Mouse (Mus musculus) neural tube, embryonic 15.5 days (tissue): ENCODE measurements at regions not wholly inside any gene's neighbourhood (a gene's known extent, or its start where the extent isn't known, plus 50 kb on each side); places are given as distances from the start of the nearest gene placed in this dataset.

ENCODE experiments used
- ATAC-seq: fragments of 200-750 bp; cut with Nextera tagmentation; 2 replicates; pipeline ENCODE4 v1.8.0; 2017; ENCODE audit warnings: mild to moderate bottlenecking, moderate TSS enrichment, moderate library complexity; ENCODE audit not compliant: low FRiP score
- H3K27ac ChIP-seq: fragments of 300-500 bp; sonication (generic); replicated peaks from 2 replicates; pipeline ENCODE4 v1.5.1; 2015; ENCODE audit warnings: mild to moderate bottlenecking, inconsistent platforms
- H3K27me3 ChIP-seq: fragments of 300-500 bp; sonication (generic); replicated peaks from 2 replicates; pipeline ENCODE4 v1.6.1; 2015; ENCODE audit warnings: inconsistent platforms
- H3K36me3 ChIP-seq: fragments of 300-500 bp; sonication (generic); 2 replicates; pipeline ENCODE4 v1.6.1; 2015; ENCODE audit warnings: inconsistent platforms
- H3K4me1 ChIP-seq: fragments of 300-500 bp; sonication (generic); 2 replicates; pipeline ENCODE4 v1.6.1; 2015; ENCODE audit warnings: inconsistent platforms
- H3K4me2 ChIP-seq: fragments of 300-500 bp; sonication (generic); 2 replicates; pipeline ENCODE4 v1.6.1; 2015; ENCODE audit warnings: inconsistent platforms, mild to moderate bottlenecking, moderate library complexity
- H3K4me3 ChIP-seq: fragments of 300-500 bp; sonication (generic); replicated peaks from 2 replicates; pipeline ENCODE4 v1.5.1; 2015; ENCODE audit warnings: mild to moderate bottlenecking, inconsistent platforms
- H3K9ac ChIP-seq: fragments of 300-500 bp; sonication (generic); replicated peaks from 2 replicates; pipeline ENCODE4 v1.6.1; 2015; ENCODE audit warnings: mild to moderate bottlenecking, inconsistent platforms
- H3K9me3 ChIP-seq: fragments of 300-500 bp; sonication (generic); replicated peaks from 2 replicates; pipeline ENCODE4 v1.6.1; 2016; ENCODE audit warnings: inconsistent platforms
- WGBS: fragments of 180-500 bp; shearing (Covaris S2); methylation state at CpG from one replicate; pipeline ENCODE4 v1.1.7; 2015; ENCODE audit warnings: mixed read lengths; 5-methylcytosine and 5-hydroxymethylcytosine counted together

- H3K9ac ChIP-seq: no peak overlapping the region
- H3K4me3 ChIP-seq: no peak overlapping the region
- ATAC-seq: no peak
- H3K9me3 ChIP-seq: no peaks in the 10 kb centered on the region
- no peaks in the 10 kb centered on the region for H3K36me3 ChIP-seq
- no peak overlapping the region for H3K4me2 ChIP-seq
- 49% methylated on average over 1 of the region's 1 CpGs for WGBS
- H3K27me3 ChIP-seq: no peaks in the 10 kb centered on the region
- H3K4me1 ChIP-seq: no peaks in the 10 kb centered on the region
- H3K27ac ChIP-seq: no peak overlapping the region
Measured at GRCm38 (mm10) chr1:22222836-22223235, 261.1 kb upstream of the Kcnq5 start.

GRCm38 (mm10) chr1:22211795-22212194 lies 250.1 kb upstream of the Kcnq5 start:
- Histone ChIP-seq H3K9ac (no peak overlapping the region), H3K27ac (no peak overlapping the region), H3K9me3 (no peaks in the 10 kb centered on the region), H3K27me3 (no peaks in the 10 kb centered on the region), H3K36me3 (no peaks in the 10 kb centered on the region), H3K4me2 (no peak overlapping the region), H3K4me1 (no peaks in the 10 kb centered on the region), H3K4me3 (no peak overlapping the region)
- ATAC-seq: no peak
- 94% methylated on average over 5 of the region's 5 CpGs for WGBS

GRCm38 (mm10) chr1:22211232-22211631 lies 249.5 kb upstream of the Kcnq5 start:
- whole genome bisulfite sequencing: 88% methylated on average over 4 of the region's 4 CpGs
- Histone ChIP-seq H3K9me3 (no peaks in the 10 kb centered on the region), H3K4me3 (no peak overlapping the region), H3K36me3 (no peaks in the 10 kb centered on the region), H3K27ac (no peak overlapping the region), H3K27me3 (no peaks in the 10 kb centered on the region), H3K4me1 (no peaks in the 10 kb centered on the region), H3K9ac (no peak overlapping the region), H3K4me2 (no peak overlapping the region)
- ATAC-seq: no peak

- no peak overlapping the region for H3K27ac ChIP-seq
- H3K4me1 ChIP-seq: no peaks in the 10 kb centered on the region
- no peaks in the 10 kb centered on the region for H3K27me3 ChIP-seq
- no peak overlapping the region for H3K4me3 ChIP-seq
- no peak overlapping the region for H3K9ac ChIP-seq
- H3K4me2 ChIP-seq: no peak overlapping the region
- no peaks in the 10 kb centered on the region for H3K36me3 ChIP-seq
- no peak for ATAC-seq
- no peaks in the 10 kb centered on the region for H3K9me3 ChIP-seq
- WGBS: 86% methylated on average over 6 of the region's 6 CpGs
Measured at GRCm38 (mm10) chr1:22210621-22211020, 248.9 kb upstream of the Kcnq5 start.

- no peak for ATAC-seq
- H3K9me3 ChIP-seq: no peaks in the 10 kb centered on the region
- H3K4me2 ChIP-seq: no peak overlapping the region
- 95% methylated on average over 2 of the region's 2 CpGs for WGBS
- H3K36me3 ChIP-seq: no peaks in the 10 kb centered on the region
- H3K27ac ChIP-seq: no peak overlapping the region
- H3K4me3 ChIP-seq: no peak overlapping the region
- no peaks in the 10 kb centered on the region for H3K27me3 ChIP-seq
- H3K4me1 ChIP-seq: no peaks in the 10 kb centered on the region
- no peak overlapping the region for H3K9ac ChIP-seq
Measured at GRCm38 (mm10) chr1:22208287-22208686, 246.5 kb upstream of the Kcnq5 start.

GRCm38 (mm10) chr1:22206935-22207334 lies 245.2 kb upstream of the Kcnq5 start:
- Histone ChIP-seq H3K4me1 (no peaks in the 10 kb centered on the region), H3K4me2 (no peak overlapping the region), H3K9me3 (no peaks in the 10 kb centered on the region), H3K27ac (no peak overlapping the region), H3K4me3 (no peak overlapping the region), H3K36me3 (no peaks in the 10 kb centered on the region), H3K27me3 (no peaks in the 10 kb centered on the region), H3K9ac (no peak overlapping the region)
- WGBS: 78% methylated on average over 5 of the region's 5 CpGs
- no peak for ATAC-seq

GRCm38 (mm10) chr1:22167621-22168181 lies 206.0 kb upstream of the Kcnq5 start:
- Histone ChIP-seq H3K36me3 (no peaks in the 10 kb centered on the region), H3K27me3 (no peaks in the 10 kb centered on the region), H3K4me3 (no peak overlapping the region), H3K9me3 (no peaks in the 10 kb centered on the region), H3K9ac (no peak overlapping the region), H3K4me2 (no peak overlapping the region), H3K4me1 (no peaks in the 10 kb centered on the region), H3K27ac (no peak overlapping the region)
- 87% methylated on average over 4 of the region's 4 CpGs for WGBS
- ATAC-seq: no peak

- WGBS: 72% methylated on average over 4 of the region's 4 CpGs
- ATAC-seq: no peak
- no peak overlapping the region for H3K27ac ChIP-seq
Measured at GRCm38 (mm10) chr1:22136571-22137122, 174.9 kb upstream of the Kcnq5 start.

GRCm38 (mm10) chr1:22118266-22118772 lies 156.6 kb upstream of the Kcnq5 start:
- H3K9me3 ChIP-seq: no peaks in the 10 kb centered on the region
- no peak for ATAC-seq
- no peak overlapping the region for H3K4me3 ChIP-seq
- 84% methylated on average over 4 of the region's 4 CpGs for WGBS
- no peak overlapping the region for H3K27ac ChIP-seq
- no peak overlapping the region for H3K4me2 ChIP-seq
- no peaks in the 10 kb centered on the region for H3K4me1 ChIP-seq
- H3K36me3 ChIP-seq: no peaks in the 10 kb centered on the region
- H3K27me3 ChIP-seq: no peaks in the 10 kb centered on the region
- H3K9ac ChIP-seq: no peak overlapping the region

More at GRCm38 (mm10) chr1:22136571-22137122, 174.9 kb upstream of the Kcnq5 start:
- H3K4me1 ChIP-seq: no peaks in the 10 kb centered on the region
- no peak overlapping the region for H3K9ac ChIP-seq
- no peaks in the 10 kb centered on the region for H3K9me3 ChIP-seq
- no peaks in the 10 kb centered on the region for H3K27me3 ChIP-seq
- no peak overlapping the region for H3K4me3 ChIP-seq
- no peak overlapping the region for H3K4me2 ChIP-seq
- no peaks in the 10 kb centered on the region for H3K36me3 ChIP-seq

- Histone ChIP-seq H3K27me3 (no peaks in the 10 kb centered on the region), H3K4me1 (no peaks in the 10 kb centered on the region), H3K4me2 (no peak overlapping the region), H3K36me3 (no peaks in the 10 kb centered on the region), H3K9ac (no peak overlapping the region), H3K27ac (no peak overlapping the region), H3K4me3 (no peak overlapping the region), H3K9me3 (no peaks in the 10 kb centered on the region)
- ATAC-seq: no peak
- WGBS: 63% methylated on average over 1 of the region's 1 CpGs
Measured at GRCm38 (mm10) chr1:22116466-22116865, 154.7 kb upstream of the Kcnq5 start.

- H3K9ac ChIP-seq: no peak overlapping the region
- ATAC-seq: no peak
- H3K36me3 ChIP-seq: no peaks in the 10 kb centered on the region
- H3K4me1 ChIP-seq: no peaks in the 10 kb centered on the region
- H3K4me2 ChIP-seq: no peak overlapping the region
- 47% methylated on average over 3 of the region's 3 CpGs for WGBS
- no peaks in the 10 kb centered on the region for H3K9me3 ChIP-seq
- H3K4me3 ChIP-seq: no peak overlapping the region
- H3K27me3 ChIP-seq: no peaks in the 10 kb centered on the region
- H3K27ac ChIP-seq: no peak overlapping the region
Measured at GRCm38 (mm10) chr1:22105496-22105895, 143.8 kb upstream of the Kcnq5 start.

- WGBS: 73% methylated on average over 4 of the region's 4 CpGs
- ATAC-seq: peak; percentile 78; the same call in 1 of the 2 replicates
- no peak overlapping the region for H3K9ac ChIP-seq
- H3K4me3 ChIP-seq: no peak overlapping the region
- H3K27ac ChIP-seq: no peak overlapping the region
- H3K27me3 ChIP-seq: no peaks in the 10 kb centered on the region
- H3K4me2 ChIP-seq: no peak overlapping the region
- no peaks in the 10 kb centered on the region for H3K36me3 ChIP-seq
- H3K4me1 ChIP-seq: no peaks in the 10 kb centered on the region
- H3K9me3 ChIP-seq: no peaks in the 10 kb centered on the region
Measured at GRCm38 (mm10) chr1:22071405-22072117, 109.8 kb upstream of the Kcnq5 start.
